Mouse (Mus musculus): Measurements from ENCODE around the gene Iqch.

GRCm38 (mm10) chr9:63534371-63534780 is 67.9 kb downstream of the Iqch start:
- no peak for TF ChIP-seq POLR2A (IDR thresholded peaks at IDR 0.05; ENCODE audit: insufficient read depth, low read depth, low read length)
- no peak for TF ChIP-seq CTCF (IDR thresholded peaks at IDR 0.05)
- no peak for TF ChIP-seq EP300 (IDR thresholded peaks at IDR 0.05; ENCODE audit: insufficient read depth, low read depth, low read length)

Measured in heart, adult 2 months (tissue).